Mouse (Mus musculus): ENCODE results near the gene Gm28374. TPM values are rescaled to one million over a fixed set of nuclear protein-coding genes. Genes with fewer than 3 reads are reported as not detected.
"Not testable (repeated sequence)": the region's sequence is repeated elsewhere in the genome, so short reads cannot be mapped to it uniquely, and the experiment has no call there.

Gene Gm28374
- polyA plus RNA-seq, 1 experiment = not detected

GRCm38 (mm10) chr19:6046294-6047153, 35.5 kb downstream of the Gm28374 start, which contains the start of gene Syvn1:
Gene Syvn1, plus strand, starts transcription at chr19:6046576.
- Histone ChIP-seq H3K27ac (ENCODE audit: insufficient read depth, low read depth, low read length) (peak within 1 kb of the TSS; percentile 97), H3K4me3 (ENCODE audit: insufficient read depth, low read length) (peak within 1 kb of the TSS; percentile 85), H3K4me1 (ENCODE audit: control insufficient read depth, insufficient read depth, low read length) (peaks cover 13% of the 10 kb centered on the region)
- no peak for TF ChIP-seq CTCF (IDR thresholded peaks at IDR 0.05; ENCODE audit: low read depth, low read length)
- no peak for TF ChIP-seq POLR2A (IDR thresholded peaks at IDR 0.05; ENCODE audit: borderline replicate concordance, low read depth, low read length)

DNA sequence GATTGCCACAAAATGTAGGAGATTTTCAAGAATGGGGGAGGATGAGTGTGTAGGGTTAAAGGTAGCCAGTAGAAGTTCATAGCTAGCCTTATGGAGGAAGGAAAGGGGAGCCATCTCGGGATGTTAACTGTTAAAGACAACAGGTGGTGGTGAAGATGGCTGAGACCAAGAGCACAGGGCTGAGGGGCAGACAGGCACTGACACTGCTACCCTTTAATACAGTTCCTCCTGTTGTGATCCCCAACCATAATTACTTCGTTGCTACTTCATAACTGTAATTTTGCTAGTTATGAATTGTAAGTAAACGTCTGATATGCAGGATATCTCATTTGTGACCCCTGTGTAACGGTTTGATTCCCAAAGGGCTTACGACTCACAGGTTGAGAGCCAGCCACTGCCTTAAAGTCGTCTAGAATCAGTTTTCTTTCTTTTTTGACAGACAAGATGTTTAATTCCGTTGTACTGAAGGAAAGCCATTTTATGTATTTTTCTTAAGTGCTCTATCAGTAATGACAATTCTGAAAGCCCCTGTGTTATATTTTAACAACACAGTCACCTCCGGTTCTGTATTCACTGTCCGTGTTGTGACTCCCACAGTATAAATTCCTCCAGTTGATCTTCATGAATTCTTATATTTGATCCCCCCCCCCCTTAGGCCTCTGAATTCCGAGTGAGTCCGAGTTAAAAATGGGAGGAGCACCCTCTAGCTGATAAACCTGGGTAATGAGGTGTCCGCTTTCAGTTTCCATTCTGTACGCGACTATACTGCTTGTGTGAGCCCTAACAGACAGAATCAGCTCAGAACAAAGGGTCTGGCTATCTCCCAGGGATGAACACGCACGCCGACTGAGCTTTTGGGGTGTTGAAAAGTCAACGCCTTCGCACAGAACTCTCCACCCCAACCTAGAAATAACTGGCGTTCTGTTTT, 36.4 kb downstream of the Gm28374 start:
- peak overlapping the region; percentile 85 for H3K4me3 ChIP-seq (ENCODE audit: insufficient read depth, low read length)
- TF ChIP-seq POLR2A (IDR thresholded peaks at IDR 0.05; ENCODE audit: borderline replicate concordance, low read depth, low read length) = no peak
- TF ChIP-seq CTCF (IDR thresholded peaks at IDR 0.05; ENCODE audit: low read depth, low read length) = no peak
- peak overlapping the region; percentile 97 for H3K27ac ChIP-seq (ENCODE audit: insufficient read depth, low read depth, low read length)
- peaks cover 13% of the 10 kb centered on the region for H3K4me1 ChIP-seq (ENCODE audit: control insufficient read depth, insufficient read depth, low read length)

GRCm38 (mm10) chr19:6044102-6044501, 38.0 kb downstream of the Gm28374 start:
- H3K4me1 ChIP-seq (ENCODE audit: control insufficient read depth, insufficient read depth, low read length) = peaks cover 13% of the 10 kb centered on the region
- not testable (repeated sequence) for H3K27ac ChIP-seq (ENCODE audit: insufficient read depth, low read depth, low read length); H3K4me3 ChIP-seq (ENCODE audit: insufficient read depth, low read length)

DNA sequence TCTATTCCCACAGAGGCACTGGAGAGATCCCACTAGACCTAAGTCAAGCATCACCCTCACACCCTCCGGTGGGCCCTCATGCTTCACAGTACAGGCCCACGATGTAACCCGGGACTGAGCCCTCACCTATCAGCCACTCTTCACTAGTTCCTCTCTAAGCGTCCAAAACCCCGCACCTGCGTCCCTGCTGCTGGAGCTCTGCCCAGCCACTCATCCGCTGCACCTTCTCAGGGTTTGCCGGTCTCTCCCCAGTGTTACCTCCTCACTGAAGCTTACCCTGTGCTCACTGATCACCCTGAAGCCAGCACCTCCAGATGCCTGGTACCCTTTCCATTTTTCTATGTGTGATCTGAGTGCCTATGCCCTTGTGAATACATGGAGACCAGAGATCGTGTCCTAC, 39.8 kb downstream of the Gm28374 start:
- TF ChIP-seq POLR2A (IDR thresholded peaks at IDR 0.05; ENCODE audit: borderline replicate concordance, low read depth, low read length) (no peak), CTCF (IDR thresholded peaks at IDR 0.05; ENCODE audit: low read depth, low read length) (no peak)
- H3K27ac ChIP-seq (ENCODE audit: insufficient read depth, low read depth, low read length) = no peak overlapping the region
- H3K4me3 ChIP-seq (ENCODE audit: insufficient read depth, low read length) = no peak overlapping the region
- H3K4me1 ChIP-seq (ENCODE audit: control insufficient read depth, insufficient read depth, low read length) = peaks cover 5% of the 10 kb centered on the region

GRCm38 (mm10) chr19:6040002-6040401, 42.1 kb downstream of the Gm28374 start:
- Histone ChIP-seq H3K4me1 (ENCODE audit: control insufficient read depth, insufficient read depth, low read length) (peaks cover 3% of the 10 kb centered on the region), H3K4me3 (ENCODE audit: insufficient read depth, low read length) (no peak overlapping the region), H3K27ac (ENCODE audit: insufficient read depth, low read depth, low read length) (no peak overlapping the region)
- TF ChIP-seq POLR2A (IDR thresholded peaks at IDR 0.05; ENCODE audit: borderline replicate concordance, low read depth, low read length) (no peak), CTCF (IDR thresholded peaks at IDR 0.05; ENCODE audit: low read depth, low read length) (no peak)

DNA sequence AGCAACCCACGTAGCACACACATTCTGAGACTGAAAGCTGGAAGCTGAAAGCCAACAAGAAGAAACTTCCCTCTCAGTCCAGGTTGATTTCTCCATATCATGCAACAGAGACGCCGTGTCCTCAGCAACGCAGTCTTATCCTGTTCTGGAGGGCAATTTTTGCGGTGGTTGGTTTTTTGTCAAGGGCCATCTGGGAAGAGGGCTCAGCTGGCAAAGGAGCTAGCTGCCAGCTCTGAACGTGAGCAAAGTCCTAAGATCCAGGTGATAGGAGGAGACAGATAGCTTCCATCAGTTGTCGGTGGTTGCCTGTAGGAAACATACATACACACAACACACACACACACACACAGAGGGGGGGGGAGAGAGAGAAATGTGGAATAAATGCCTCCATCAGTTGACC, 43.7 kb downstream of the Gm28374 start:
- Histone ChIP-seq H3K4me3 (ENCODE audit: insufficient read depth, low read length) (no peak overlapping the region), H3K27ac (ENCODE audit: insufficient read depth, low read depth, low read length) (no peak overlapping the region), H3K4me1 (ENCODE audit: control insufficient read depth, insufficient read depth, low read length) (peaks cover 2% of the 10 kb centered on the region)
- TF ChIP-seq CTCF (IDR thresholded peaks at IDR 0.05; ENCODE audit: low read depth, low read length) (no peak), POLR2A (IDR thresholded peaks at IDR 0.05; ENCODE audit: borderline replicate concordance, low read depth, low read length) (no peak)

DNA sequence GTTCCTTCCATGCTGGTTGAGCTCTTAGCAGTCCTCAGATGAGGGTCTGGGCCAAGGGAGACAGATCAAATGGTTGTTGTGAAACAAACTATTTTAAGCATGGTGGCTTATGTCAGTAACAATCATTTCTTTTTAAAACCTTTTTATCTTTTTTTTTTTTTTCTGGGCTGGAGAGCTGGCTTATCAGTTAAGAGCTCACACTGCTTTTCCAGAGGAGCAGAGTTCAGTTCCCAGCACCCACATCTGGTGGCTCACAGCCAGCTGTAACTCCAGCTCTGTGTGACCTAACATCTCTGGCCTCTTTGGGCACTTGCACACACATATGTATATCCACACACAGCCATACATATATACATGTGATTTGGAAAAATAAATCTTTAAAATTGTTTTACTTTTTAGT, 44.4 kb downstream of the Gm28374 start:
- TF ChIP-seq CTCF (IDR thresholded peaks at IDR 0.05; ENCODE audit: low read depth, low read length) (no peak), POLR2A (IDR thresholded peaks at IDR 0.05; ENCODE audit: borderline replicate concordance, low read depth, low read length) (no peak)
- no peak overlapping the region for H3K27ac ChIP-seq (ENCODE audit: insufficient read depth, low read depth, low read length)
- H3K4me3 ChIP-seq (ENCODE audit: insufficient read depth, low read length) = no peak overlapping the region
- peaks cover 2% of the 10 kb centered on the region for H3K4me1 ChIP-seq (ENCODE audit: control insufficient read depth, insufficient read depth, low read length)

DNA sequence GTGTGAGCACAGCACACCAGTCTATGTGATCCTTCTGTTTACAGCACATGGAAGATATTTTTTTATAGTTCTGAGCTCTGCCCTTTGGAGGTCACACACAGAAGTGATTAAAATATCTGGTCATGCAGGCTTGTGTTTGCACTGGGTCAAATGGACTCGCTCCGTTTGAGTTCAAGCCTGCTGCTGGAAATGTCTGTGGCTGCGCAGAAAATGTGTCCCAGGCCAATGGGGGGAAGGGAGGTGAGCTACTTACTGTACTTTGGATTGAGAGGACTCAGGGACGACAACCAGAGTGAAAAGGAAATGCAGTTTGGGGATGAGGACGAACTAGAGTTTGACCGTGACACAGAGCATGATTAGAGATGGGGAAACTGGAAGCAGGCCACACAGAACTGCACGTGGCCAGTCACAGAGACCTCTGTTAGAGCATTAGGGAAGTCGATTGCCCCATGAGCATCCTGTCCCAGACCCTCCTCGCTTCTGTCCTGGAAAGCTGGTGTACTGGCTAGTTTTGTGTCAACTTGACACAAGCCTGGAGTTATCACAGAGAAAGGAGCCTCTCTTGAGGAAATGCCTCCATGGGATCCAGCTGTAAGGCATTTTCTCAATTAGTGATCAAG, 46.0 kb downstream of the Gm28374 start:
- Histone ChIP-seq H3K27ac (ENCODE audit: insufficient read depth, low read depth, low read length) (no peak overlapping the region), H3K4me3 (ENCODE audit: insufficient read depth, low read length) (no peak overlapping the region), H3K4me1 (ENCODE audit: control insufficient read depth, insufficient read depth, low read length) (peaks cover 2% of the 10 kb centered on the region)
- TF ChIP-seq CTCF (IDR thresholded peaks at IDR 0.05; ENCODE audit: low read depth, low read length) = no peak
- no peak for TF ChIP-seq POLR2A (IDR thresholded peaks at IDR 0.05; ENCODE audit: borderline replicate concordance, low read depth, low read length)

DNA sequence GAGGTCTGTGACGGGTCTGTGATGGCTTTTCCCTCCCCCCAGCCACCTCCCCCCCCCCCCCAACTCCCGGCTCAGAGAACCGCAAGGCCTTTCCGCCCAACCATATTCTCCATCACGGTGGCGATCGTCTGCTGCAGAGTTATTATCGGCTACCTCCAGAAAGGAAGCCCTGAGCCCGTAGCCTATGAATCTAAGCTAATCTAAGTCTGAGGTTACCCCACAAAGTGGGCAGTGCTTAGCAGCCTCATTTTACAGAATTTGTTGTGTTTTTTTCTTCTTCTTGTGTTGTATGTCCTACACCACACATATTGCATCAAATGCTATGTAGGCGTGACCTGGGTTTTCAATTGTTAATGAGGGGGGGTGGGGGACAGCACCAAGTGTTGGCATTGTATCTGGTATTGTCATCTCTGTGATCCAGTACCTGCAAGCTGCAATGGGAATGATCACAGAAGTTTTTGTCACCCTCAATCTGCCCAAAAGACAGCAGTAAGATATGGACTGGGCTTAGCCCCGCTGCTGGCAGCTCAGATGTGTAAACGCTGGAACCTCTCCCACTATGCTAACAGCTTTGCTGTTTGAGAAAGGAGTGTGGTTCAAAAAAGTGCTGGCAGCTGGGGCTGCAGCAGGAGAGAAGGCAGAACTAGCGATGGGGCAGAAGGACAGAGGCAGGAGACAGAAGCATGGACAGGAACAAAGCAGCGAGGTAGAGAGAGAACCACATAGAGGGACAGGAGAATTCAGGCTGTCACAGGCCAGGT, 51.4 kb downstream of the Gm28374 start:
- H3K27ac ChIP-seq (ENCODE audit: insufficient read depth, low read depth, low read length) = no peak overlapping the region
- H3K4me3 ChIP-seq (ENCODE audit: insufficient read depth, low read length) = no peak overlapping the region
- no peaks in the 10 kb centered on the region for H3K4me1 ChIP-seq (ENCODE audit: control insufficient read depth, insufficient read depth, low read length)
- TF ChIP-seq CTCF (IDR thresholded peaks at IDR 0.05; ENCODE audit: low read depth, low read length) = no peak
- TF ChIP-seq POLR2A (IDR thresholded peaks at IDR 0.05; ENCODE audit: borderline replicate concordance, low read depth, low read length) = no peak

Data from bone marrow macrophage, adult 2 months (primary cell).